Mouse (Mus musculus) erythroblast, embryonic 14.5 days (primary cell): ENCODE measurements around the gene Glipr2.

Experiments used
- GATA1 ChIP-seq: IDR thresholded peaks from 2 replicates; pipeline ENCODE4 v1.6.1; 2012; ENCODE audit warnings: low read length, inconsistent platforms, mixed read lengths
- TAL1 ChIP-seq: IDR thresholded peaks from 3 replicates; pipeline ENCODE4 v1.6.1; 2012; ENCODE audit warnings: low read length, inconsistent platforms, mixed read lengths

GRCm38 (mm10) chr4:43980236-43980635, 23.0 kb downstream of the Glipr2 start:
- no peak for TF ChIP-seq TAL1
- no peak for TF ChIP-seq GATA1
